Mouse (Mus musculus) heart, postnatal 0 days (tissue): ENCODE results near the gene Srsf10. TPM values are rescaled to one million over a fixed set of nuclear protein-coding genes. Genes with fewer than 3 reads are reported as not detected.

Experiments used
- ATAC-seq: fragments of 200-750 bp; cut with Nextera tagmentation; 2 replicates; pipeline ENCODE4 v1.8.0; 2017; ENCODE audit warnings: low read depth, moderate number of reproducible peaks, moderate library complexity; ENCODE audit not compliant: insufficient read depth
- DNase-seq: peaks from one replicate; pipeline ENCODE4 v3.0.0-alpha.2; 2016; ENCODE audit warnings: low spot score
- H3K27ac ChIP-seq: fragments of 300-500 bp; sonication (generic); 2 replicates; pipeline ENCODE4 v1.5.1; 2014; ENCODE audit warnings: low read depth, mild to moderate bottlenecking
- H3K27me3 ChIP-seq: fragments of 300-500 bp; sonication (generic); 2 replicates; pipeline ENCODE4 v1.6.1; 2014; ENCODE audit warnings: low read length, mixed read lengths; ENCODE audit not compliant: control insufficient read depth, insufficient read depth
- H3K36me3 ChIP-seq: fragments of 300-500 bp; sonication (generic); replicated peaks from 2 replicates; pipeline ENCODE4 v1.6.1; 2014; ENCODE audit warnings: low read length, mixed read lengths; ENCODE audit not compliant: control insufficient read depth, insufficient read depth
- H3K4me1 ChIP-seq: fragments of 300-500 bp; sonication (generic); 2 replicates; pipeline ENCODE4 v1.6.1; 2014; ENCODE audit warnings: antibody characterized with exemption; ENCODE audit not compliant: control insufficient read depth, insufficient read depth
- H3K4me2 ChIP-seq: fragments of 300-500 bp; sonication (generic); 2 replicates; pipeline ENCODE4 v1.6.1; 2014; ENCODE audit warnings: low read depth, mild to moderate bottlenecking, low read length, moderate library complexity
- H3K4me3 ChIP-seq: fragments of 300-500 bp; sonication (generic); 2 replicates; pipeline ENCODE4 v1.5.1; 2014; ENCODE audit warnings: low read depth, low read length
- H3K9ac ChIP-seq: fragments of 300-500 bp; sonication (generic); replicated peaks from 2 replicates; pipeline ENCODE4 v1.6.1; 2014; ENCODE audit warnings: low read depth, low read length, mixed read lengths
- H3K9me3 ChIP-seq: fragments of 300-500 bp; sonication (generic); replicated peaks from 2 replicates; pipeline ENCODE4 v1.6.1; 2016; ENCODE audit warnings: low read length; ENCODE audit not compliant: control insufficient read depth
- CTCF ChIP-seq: IDR thresholded peaks from 2 replicates; pipeline ENCODE4 v1.5.1; 2016; ENCODE audit warnings: antibody characterized with exemption, control low read depth, low read depth
- EP300 ChIP-seq: IDR thresholded peaks from 2 replicates; pipeline ENCODE4 v1.6.1; 2016; ENCODE audit warnings: antibody characterized with exemption, low read depth
- WGBS: fragments of 180-500 bp; shearing (Covaris S2); extraction: QIAGEN DNeasy Blood & Tissue Kit; methylation state at CpG from one replicate; pipeline ENCODE4 v1.1.7; 2014; 5-methylcytosine and 5-hydroxymethylcytosine counted together
- polyA plus RNA-seq: library from polyadenylated mRNA; unstranded; fragments of >200 nt; fragmentation: Nextera tagmentation; extraction: Ambion mirVana; gene quantifications from 2 replicates; pipeline ENCODE4 v1.2.1, GENCODE M21; 2015
- total RNA-seq: library from RNA; depleted of rRNA; stranded (reverse); fragments of >200 nt; gene quantifications from 2 replicates; pipeline ENCODE4 v1.2.3, GENCODE M21; 2014; ENCODE audit warnings: low replicate concordance

Srsf10 gene
- total and polyA plus RNA-seq, 2 experiments from 2014 or later, result 63.6 to 97.0 TPM

- Histone ChIP-seq H3K4me3 (no peak overlapping the region), H3K4me2 (no peak overlapping the region), H3K9ac (no peak overlapping the region), H3K9me3 (no peaks in the 10 kb centered on the region), H3K4me1 (0 out of 2 replicates have a peak, but pooled peaks cover 5% of the 10 kb centered on the region), H3K27me3 (no peaks in the 10 kb centered on the region), H3K36me3 (no peaks in the 10 kb centered on the region), H3K27ac (no peak overlapping the region)
- ATAC-seq (no peak), DNase-seq (no peak)
- WGBS, result 71% methylated on average over 4 of the region's 4 CpGs
- TF ChIP-seq EP300, result no peak
- TF ChIP-seq CTCF, result no peak
Observed at GRCm38 (mm10) chr4:135902606-135903242, 47.2 kb downstream of the Srsf10 start.

GRCm38 (mm10) chr4:135904810-135905209, 49.3 kb downstream of the Srsf10 start:
- H3K36me3 ChIP-seq, result no peaks in the 10 kb centered on the region
- no peak overlapping the region for H3K27ac ChIP-seq
- DNase-seq (no peak), ATAC-seq (no peak)
- WGBS, result 67% methylated on average over 1 of the region's 1 CpGs
- H3K4me2 ChIP-seq, result no peak overlapping the region
- no peak overlapping the region for H3K9ac ChIP-seq
- no peak for TF ChIP-seq CTCF
- no peak for TF ChIP-seq EP300
- H3K27me3 ChIP-seq, result no peaks in the 10 kb centered on the region
- no peaks in the 10 kb centered on the region for H3K9me3 ChIP-seq
- H3K4me3 ChIP-seq, result no peak overlapping the region
- no peaks in the 10 kb centered on the region for H3K4me1 ChIP-seq

DNA sequence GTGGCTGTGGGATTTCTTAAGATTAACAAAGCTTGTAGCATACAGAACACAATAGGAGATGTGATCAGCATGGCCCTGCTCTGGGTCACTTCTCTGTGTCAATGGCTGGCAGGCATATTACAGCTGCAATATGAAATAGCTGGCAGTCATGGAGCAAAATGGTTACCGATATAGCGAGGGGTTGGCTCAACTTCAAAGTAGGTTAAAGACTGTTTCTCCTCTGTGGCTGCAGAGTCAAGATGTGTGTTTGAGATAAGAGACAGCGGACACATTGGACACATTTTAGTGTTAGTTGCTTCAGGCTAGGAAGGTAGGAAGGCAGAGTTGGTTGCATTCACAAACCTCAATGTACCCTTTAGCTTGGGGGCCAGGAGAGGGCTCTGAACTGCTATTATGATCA, 51.1 kb downstream of the Srsf10 start:
- H3K36me3 ChIP-seq, result no peaks in the 10 kb centered on the region
- H3K4me3 ChIP-seq, result no peak overlapping the region
- DNase-seq (no peak), ATAC-seq (no peak)
- no peak overlapping the region for H3K9ac ChIP-seq
- no peaks in the 10 kb centered on the region for H3K4me1 ChIP-seq
- H3K9me3 ChIP-seq, result no peaks in the 10 kb centered on the region
- H3K27me3 ChIP-seq, result no peaks in the 10 kb centered on the region
- H3K4me2 ChIP-seq, result no peak overlapping the region
- H3K27ac ChIP-seq, result no peak overlapping the region
- WGBS, result 72% methylated on average over 3 of the region's 3 CpGs
- TF ChIP-seq CTCF, result no peak
- no peak for TF ChIP-seq EP300

- ATAC-seq (no peak), DNase-seq (no peak)
- Histone ChIP-seq H3K4me3 (no peak overlapping the region), H3K9ac (no peak overlapping the region), H3K4me2 (no peak overlapping the region), H3K9me3 (no peaks in the 10 kb centered on the region), H3K27me3 (no peaks in the 10 kb centered on the region), H3K4me1 (no peaks in the 10 kb centered on the region), H3K27ac (no peak overlapping the region), H3K36me3 (no peaks in the 10 kb centered on the region)
- TF ChIP-seq CTCF, result no peak
- no peak for TF ChIP-seq EP300
- 14% methylated on average over 13 of the region's 13 CpGs for WGBS
Observed at GRCm38 (mm10) chr4:135909326-135910066, 53.9 kb downstream of the Srsf10 start.

DNA sequence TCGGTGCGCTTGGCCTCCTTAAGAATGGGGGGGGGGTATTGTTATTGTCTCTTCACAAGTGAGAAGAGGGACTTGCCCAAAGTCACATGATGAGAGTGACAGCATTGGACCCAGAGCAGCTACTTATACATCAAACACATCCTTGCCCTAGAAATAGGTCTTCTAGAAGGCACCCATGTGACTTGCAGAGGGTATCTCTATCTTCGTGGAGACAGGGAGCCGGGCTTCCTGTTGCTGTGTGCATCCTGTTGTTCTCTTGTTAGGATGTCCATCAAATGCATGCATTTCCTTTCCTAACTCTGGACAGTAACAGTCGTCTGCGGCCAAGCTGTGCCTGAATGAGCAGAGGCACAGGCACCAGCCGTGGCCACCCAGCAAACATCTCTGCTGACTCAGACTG, 56.0 kb downstream of the Srsf10 start:
- Histone ChIP-seq H3K36me3 (no peaks in the 10 kb centered on the region), H3K4me2 (no peak overlapping the region; the same call in 1 of the 2 replicates), H3K4me1 (no peaks in the 10 kb centered on the region), H3K9ac (no peak overlapping the region), H3K9me3 (no peaks in the 10 kb centered on the region), H3K4me3 (no peak overlapping the region), H3K27ac (peak overlapping the region; percentile 52; the same call in 1 of the 2 replicates), H3K27me3 (no peaks in the 10 kb centered on the region)
- 51% methylated on average over 7 of the region's 7 CpGs for WGBS
- DNase-seq (no peak), ATAC-seq (peak; percentile 58)
- no peak for TF ChIP-seq CTCF
- no peak for TF ChIP-seq EP300
